Mouse (Mus musculus) embryonic facial prominence, embryonic 11.5 days (tissue): ENCODE measurements around the gene Gm48551. TPM values are rescaled to one million over a fixed set of nuclear protein-coding genes. Genes with fewer than 3 reads are reported as not detected.

ENCODE experiments used
- ATAC-seq: fragments of 200-750 bp; cut with Nextera tagmentation; replicated peaks from 2 replicates; pipeline ENCODE4 v1.8.0; 2017; ENCODE audit warnings: low read depth; ENCODE audit not compliant: insufficient number of reproducible peaks, low FRiP score, low TSS enrichment
- DNase-seq: peaks from one replicate; pipeline ENCODE4 v3.0.0-alpha.2; 2015; ENCODE audit warnings: low spot score
- H3K27ac ChIP-seq: fragments of 300-500 bp; sonication (generic); replicated peaks from 2 replicates; pipeline ENCODE4 v1.5.1; 2014; ENCODE audit warnings: mild to moderate bottlenecking, low read depth, low read length, control low read depth
- H3K27me3 ChIP-seq: fragments of 300-500 bp; sonication (generic); 2 replicates; pipeline ENCODE4 v1.6.1; 2014; ENCODE audit warnings: mild to moderate bottlenecking, low read length, moderate library complexity, mixed read lengths; ENCODE audit not compliant: control insufficient read depth, insufficient read depth
- H3K36me3 ChIP-seq: fragments of 300-500 bp; sonication (generic); replicated peaks from 2 replicates; pipeline ENCODE4 v1.6.1; 2014; ENCODE audit warnings: low read depth, mild to moderate bottlenecking, low read length, moderate library complexity, mixed read lengths; ENCODE audit not compliant: control insufficient read depth, insufficient read depth
- H3K4me1 ChIP-seq: fragments of 300-500 bp; sonication (generic); 2 replicates; pipeline ENCODE4 v1.6.1; 2014; ENCODE audit warnings: low read length, mixed read lengths; ENCODE audit not compliant: control insufficient read depth, insufficient read depth
- H3K4me2 ChIP-seq: fragments of 300-500 bp; sonication (generic); 2 replicates; pipeline ENCODE4 v1.6.1; 2014; ENCODE audit warnings: low read depth, mild to moderate bottlenecking, control low read depth, low read length, moderate library complexity
- H3K4me3 ChIP-seq: fragments of 300-500 bp; sonication (generic); 2 replicates; pipeline ENCODE4 v1.5.1; 2014; ENCODE audit warnings: low read depth, low read length, control low read depth
- H3K9ac ChIP-seq: fragments of 300-500 bp; sonication (generic); replicated peaks from 2 replicates; pipeline ENCODE4 v1.6.1; 2014; ENCODE audit warnings: mild to moderate bottlenecking, control low read depth, low read length
- H3K9me3 ChIP-seq: fragments of 300-500 bp; sonication (generic); replicated peaks from 2 replicates; pipeline ENCODE4 v1.6.1; 2016; ENCODE audit warnings: mild to moderate bottlenecking, low read length, inconsistent platforms, mixed read lengths; ENCODE audit not compliant: control insufficient read depth
- WGBS: fragments of 180-500 bp; shearing (Covaris S2); extraction: QIAGEN DNeasy Blood & Tissue Kit; methylation state at CpG from one replicate; pipeline ENCODE4 v1.1.7; 2014; 5-methylcytosine and 5-hydroxymethylcytosine counted together
- microRNA-seq: library from miRNA; unstranded; fragments of <30 nt; microRNA quantifications from one replicate; pipeline ENCODE4, GENCODE M21; 2016; ENCODE audit warnings: borderline number of aligned reads
- polyA plus RNA-seq: library from polyadenylated mRNA; unstranded; fragments of >200 nt; fragmentation: Nextera tagmentation; extraction: Ambion mirVana; gene quantifications from 2 replicates; pipeline ENCODE4 v1.2.1, GENCODE M21; 2014

Gm48551 gene
- polyA plus RNA-seq, 1 experiment from 2014 or later = 2.5 TPM

DNA sequence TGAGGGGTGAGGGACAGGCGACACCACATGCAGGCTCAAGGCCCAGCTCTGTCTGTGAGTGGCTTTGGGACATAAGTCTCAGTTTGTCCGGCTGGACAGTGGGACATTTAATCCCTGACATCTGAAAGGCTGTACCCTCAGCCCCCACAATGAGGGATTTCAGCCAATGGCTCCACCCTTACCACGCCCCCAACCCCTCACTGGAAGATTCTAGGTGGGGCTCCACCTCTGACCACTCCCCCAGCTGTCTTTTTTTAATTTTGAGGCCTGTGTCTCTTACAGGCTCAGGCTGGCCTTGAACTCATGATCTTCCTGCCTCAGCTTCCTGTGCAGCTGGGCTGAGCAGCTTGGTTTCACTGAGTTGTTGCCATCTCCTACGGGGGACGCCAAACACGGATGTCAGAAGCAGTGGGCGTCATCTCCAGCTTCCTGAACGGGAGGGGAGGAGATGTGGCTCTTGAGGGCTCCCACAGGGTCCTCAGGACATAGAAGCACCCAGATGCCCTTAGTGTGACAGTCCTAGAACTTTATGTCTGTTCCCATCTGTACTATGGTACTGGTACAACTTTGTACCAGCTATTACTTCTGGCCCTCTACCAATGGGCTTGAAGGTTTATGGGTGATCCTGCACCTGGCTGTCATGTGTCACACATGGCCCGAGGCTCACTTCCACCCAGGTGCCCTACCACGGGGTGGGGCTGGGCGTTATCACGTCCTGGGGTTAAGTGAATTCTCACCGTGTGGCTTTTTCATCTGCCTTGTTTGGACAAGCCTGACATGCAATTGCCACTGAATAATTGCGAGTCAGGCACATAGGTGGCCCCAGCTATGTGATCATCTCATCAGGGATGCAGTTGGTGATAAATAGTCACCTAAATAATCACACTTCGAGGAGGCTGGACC is 50.3 kb downstream of the Gm48551 start:
- H3K27ac ChIP-seq = no peak overlapping the region
- H3K36me3 ChIP-seq = no peaks in the 10 kb centered on the region
- no peaks in the 10 kb centered on the region for H3K9me3 ChIP-seq
- H3K4me3 ChIP-seq = no peak overlapping the region
- no peaks in the 10 kb centered on the region for H3K27me3 ChIP-seq
- ATAC-seq (no peak), DNase-seq (no peak)
- no peak overlapping the region for H3K4me2 ChIP-seq
- 62% methylated on average over 15 of the region's 15 CpGs for WGBS
- H3K9ac ChIP-seq = no peak overlapping the region
- peaks cover 3% of the 10 kb centered on the region for H3K4me1 ChIP-seq

DNA sequence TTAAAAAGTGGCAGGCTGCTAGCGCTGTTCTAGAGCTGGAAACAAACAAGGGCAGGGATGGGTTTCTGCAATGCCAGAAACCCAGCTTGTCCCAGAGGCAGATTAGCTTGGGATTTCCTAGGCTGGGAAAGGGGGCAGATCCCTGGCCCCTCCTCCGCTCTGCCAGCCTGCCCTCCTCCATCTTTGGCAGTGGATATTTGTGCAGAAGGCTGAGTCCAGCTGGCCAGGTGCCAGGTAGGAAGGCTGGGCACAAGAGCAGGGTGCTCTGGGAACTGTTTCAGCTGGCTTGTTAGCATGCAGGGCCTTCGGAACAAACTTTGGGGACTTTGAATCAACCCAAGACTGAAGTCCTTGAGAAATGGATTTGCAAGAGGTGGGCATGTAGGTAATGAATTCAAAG is 51.2 kb downstream of the Gm48551 start:
- no peaks in the 10 kb centered on the region for H3K9me3 ChIP-seq
- no peak overlapping the region for H3K4me2 ChIP-seq
- DNase-seq (no peak), ATAC-seq (no peak)
- 78% methylated on average over 3 of the region's 3 CpGs for whole genome bisulfite sequencing
- H3K4me1 ChIP-seq = peaks cover 3% of the 10 kb centered on the region; the same call in 1 of the 2 replicates
- H3K27me3 ChIP-seq = no peaks in the 10 kb centered on the region
- H3K4me3 ChIP-seq = no peak overlapping the region
- no peak overlapping the region for H3K9ac ChIP-seq
- H3K36me3 ChIP-seq = no peaks in the 10 kb centered on the region
- no peak overlapping the region for H3K27ac ChIP-seq

DNA sequence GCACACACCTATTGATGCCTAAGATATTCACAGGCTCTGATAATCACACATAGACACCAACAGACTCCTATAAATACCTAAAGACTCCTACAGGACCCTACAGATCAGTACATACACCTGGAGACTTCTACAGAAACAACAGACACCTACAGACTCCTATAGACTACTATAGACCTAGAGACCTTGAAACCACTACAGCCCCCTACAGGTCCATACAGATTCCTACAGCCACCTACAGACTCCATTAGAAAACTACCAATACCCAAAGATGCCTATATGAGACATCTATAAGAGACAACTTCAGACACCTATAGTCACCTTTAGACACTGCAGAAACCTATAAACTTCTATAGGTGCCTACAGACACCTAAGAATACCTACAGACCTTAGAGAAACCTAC is 56.8 kb downstream of the Gm48551 start:
- DNase-seq = no peak

More for the DNA sequence above, 56.8 kb downstream of the Gm48551 start:
- H3K4me1 ChIP-seq = no peaks in the 10 kb centered on the region
- H3K4me2 ChIP-seq = no peak overlapping the region
- H3K4me3 ChIP-seq = no peak overlapping the region
- H3K9me3 ChIP-seq = no peaks in the 10 kb centered on the region
- no peak overlapping the region for H3K27ac ChIP-seq
- no peak overlapping the region for H3K9ac ChIP-seq
- H3K36me3 ChIP-seq = no peaks in the 10 kb centered on the region
- ATAC-seq = no peak
- H3K27me3 ChIP-seq = no peaks in the 10 kb centered on the region

Small RNAs within 50 kb of the gene (microRNA-seq; reads per million reads assigned to microRNA genes)
- gene Mir1191b (not detected), gene Mir6913 (not detected)

Other genes starting within 250 kb of the Gm48551 start
- gene Zbtb7a, start 249.2 kb upstream of the Gm48551 start, polyA plus RNA-seq = 4.9 and 5.5 TPM in 2 replicates
- gene Pias4, start 216.5 kb upstream of the Gm48551 start, polyA plus RNA-seq = 36.1 and 46.5 TPM in 2 replicates
- 417 and 424 TPM in 2 replicates for gene Eef2, start 207.8 kb upstream of the Gm48551 start, polyA plus RNA-seq
- 47.4 and 49.4 TPM in 2 replicates for gene Dapk3, start 201.5 kb upstream of the Gm48551 start, polyA plus RNA-seq
- not detected in 2 replicates for gene 4930442H23Rik, start 200.6 kb upstream of the Gm48551 start, polyA plus RNA-seq
- not detected in 2 replicates for gene Nmrk2, start 182.4 kb upstream of the Gm48551 start, polyA plus RNA-seq
- gene Atcay, start 153.6 kb upstream of the Gm48551 start, polyA plus RNA-seq = 4.1 and 5.3 TPM in 2 replicates
- gene Zfr2, start 151.3 kb upstream of the Gm48551 start, polyA plus RNA-seq = 2.5 and 2.8 TPM in 2 replicates
- 2.6 and 4.0 TPM in 2 replicates for gene Matk, start 131.5 kb upstream of the Gm48551 start, polyA plus RNA-seq
- 203 and 205 TPM in 2 replicates for gene Mrpl54, start 117.5 kb upstream of the Gm48551 start, polyA plus RNA-seq
- gene Apba3, start 117.5 kb upstream of the Gm48551 start, polyA plus RNA-seq = 35.3 and 41.3 TPM in 2 replicates
- gene Tjp3, start 92.9 kb upstream of the Gm48551 start, polyA plus RNA-seq = 2.5 and 3.3 TPM in 2 replicates
- 41.5 and 46.6 TPM in 2 replicates for gene Pip5k1c, start 91.5 kb upstream of the Gm48551 start, polyA plus RNA-seq
- 30.1 and 30.5 TPM in 2 replicates for gene Cactin, start 63.4 kb upstream of the Gm48551 start, polyA plus RNA-seq
- gene Tbxa2r, start 55.7 kb upstream of the Gm48551 start, polyA plus RNA-seq = 1.4 and 2.1 TPM in 2 replicates
- not detected in 2 replicates for gene Gipc3, start 41.2 kb upstream of the Gm48551 start, polyA plus RNA-seq
- 97.9 and 103 TPM in 2 replicates for gene Hmg20b, start 34.0 kb upstream of the Gm48551 start, polyA plus RNA-seq
- gene Mfsd12, start 27.0 kb upstream of the Gm48551 start, polyA plus RNA-seq = 3.4 and 4.0 TPM in 2 replicates
- not detected in 2 replicates for gene 4930404N11Rik, start 18.6 kb upstream of the Gm48551 start, polyA plus RNA-seq
- gene Fzr1, start 6.0 kb upstream of the Gm48551 start, polyA plus RNA-seq = 92.1 and 95.0 TPM in 2 replicates
- gene Dohh, start within 50 bp of the Gm48551 start, polyA plus RNA-seq = 45.0 and 52.5 TPM in 2 replicates
- gene Gm48552, start 4.5 kb downstream of the Gm48551 start, polyA plus RNA-seq = 0.63 TPM in 1 of 2 replicates, not detected in the other
- 3.4 and 4.1 TPM in 2 replicates for gene Smim24, start 8.6 kb downstream of the Gm48551 start, polyA plus RNA-seq
- 13.1 and 16.1 TPM in 2 replicates for gene Nfic, start 71.2 kb downstream of the Gm48551 start, polyA plus RNA-seq
- 2.5 and 2.7 TPM in 2 replicates for gene Celf5, start 98.2 kb downstream of the Gm48551 start, polyA plus RNA-seq
- gene Ncln, start 111.9 kb downstream of the Gm48551 start, polyA plus RNA-seq = 31.9 and 44.2 TPM in 2 replicates
- 0.20 and 0.31 TPM in 2 replicates for gene S1pr4, start 115.7 kb downstream of the Gm48551 start, polyA plus RNA-seq
- 0.77 and 0.92 TPM in 2 replicates for gene Gna15, start 139.8 kb downstream of the Gm48551 start, polyA plus RNA-seq
- 62.0 and 68.6 TPM in 2 replicates for gene Gna11, start 160.7 kb downstream of the Gm48551 start, polyA plus RNA-seq
- gene Aes, start 175.0 kb downstream of the Gm48551 start, polyA plus RNA-seq = 303 and 321 TPM in 2 replicates
- 14.1 and 15.3 TPM in 2 replicates for gene Tle2, start 190.1 kb downstream of the Gm48551 start, polyA plus RNA-seq
- gene Tle6, start 216.6 kb downstream of the Gm48551 start, polyA plus RNA-seq = 7.1 and 10.7 TPM in 2 replicates
- gene BC025920, start 221.8 kb downstream of the Gm48551 start, polyA plus RNA-seq = 0.52 and 0.70 TPM in 2 replicates
- 37.8 and 39.8 TPM in 2 replicates for gene Sirt6, start 243.3 kb downstream of the Gm48551 start, polyA plus RNA-seq
- 3.2 and 4.1 TPM in 2 replicates for gene Ankrd24, start 244.1 kb downstream of the Gm48551 start, polyA plus RNA-seq